Mouse (Mus musculus): Measurements from ENCODE around the gene Esr1. TPM values are rescaled to one million over a fixed set of nuclear protein-coding genes. Genes with fewer than 3 reads are reported as not detected.
"Not testable (repeated sequence)": the region's sequence is repeated elsewhere in the genome, so short reads cannot be mapped to it uniquely, and the experiment has no call there.

Esr1 gene
- 1 to 10 TPM in 1 of 2 experiments, under 1 TPM in 1; 0.76 to 1.4 TPM for total RNA-seq (2021)

- intact Hi-C loops (cut with DNase I): no loop called here
- peak in 1 of 2 experiments; percentile 6 for DNase-seq
Measured at GRCm38 (mm10) chr10:4611386-4612155, at the start of gene Esr1. TSS of gene Esr1 (plus strand) at chr10:4611593.

- DNase-seq: no peak
- intact Hi-C loops (cut with DNase I): no loop called here
Measured at GRCm38 (mm10) chr10:4565148-4565547, 46.2 kb upstream of the Esr1 start.

- intact Hi-C loops (cut with DNase I): no loop called here
- no peak for DNase-seq
Measured at GRCm38 (mm10) chr10:4570778-4571177, 40.6 kb upstream of the Esr1 start.

GRCm38 (mm10) chr10:4571304-4571703 is 40.1 kb upstream of the Esr1 start:
- intact Hi-C loops (cut with DNase I): no loop called here
- no peak for DNase-seq

- intact Hi-C loops (cut with DNase I): no loop called here
- DNase-seq: no peak
Measured at GRCm38 (mm10) chr10:4581905-4582304, 29.5 kb upstream of the Esr1 start.

- intact Hi-C loops (cut with DNase I): no loop called here
- DNase-seq: no peak
Measured at GRCm38 (mm10) chr10:4586691-4587090, 24.7 kb upstream of the Esr1 start.

DNA sequence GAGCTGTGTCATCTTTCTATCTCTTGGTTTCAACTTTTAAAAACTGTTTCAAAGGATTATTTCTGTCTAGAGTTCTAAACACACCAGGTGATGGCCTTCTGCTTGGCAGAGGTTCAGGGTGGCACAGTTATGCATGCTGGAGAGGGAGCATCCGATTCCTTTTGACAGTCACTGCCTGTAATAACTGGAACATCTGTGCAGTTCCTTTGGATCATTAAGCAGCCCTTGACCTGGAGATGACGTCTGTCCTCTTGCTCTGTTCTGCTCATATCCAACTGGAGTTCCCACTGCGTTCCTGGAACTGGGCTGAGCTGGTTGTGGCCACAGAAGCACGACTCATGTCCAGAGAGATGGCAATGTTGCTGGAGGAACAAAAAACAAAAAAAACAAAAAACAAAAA is 21.8 kb upstream of the Esr1 start:
- intact Hi-C loops (cut with DNase I): no loop called here
- no peak for DNase-seq

DNA sequence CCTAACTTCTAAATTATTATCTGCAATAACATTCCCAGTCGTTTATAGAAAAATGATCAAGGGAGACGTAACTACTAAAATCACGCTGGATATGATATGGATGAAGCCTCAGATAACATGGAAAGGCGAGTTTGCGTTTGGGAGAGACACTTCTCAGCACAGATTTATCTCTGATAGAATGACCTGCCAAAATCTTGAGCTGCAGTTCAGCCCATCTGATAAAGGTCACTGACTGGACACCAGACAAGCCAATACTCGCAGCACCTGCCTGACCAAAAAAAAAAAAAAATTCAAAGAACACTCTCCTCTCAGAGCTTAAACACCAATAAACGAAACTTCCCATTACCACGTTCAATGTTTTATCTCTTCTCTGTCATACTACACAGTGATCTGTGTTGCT is 20.4 kb upstream of the Esr1 start:
- intact Hi-C loops (cut with DNase I): loop anchor here (10.0 kb wide), 1 partner anchor 404 kb away; no protein-coding TSS in a partner anchor
- no peak for DNase-seq

GRCm38 (mm10) chr10:4593828-4594227 is 17.6 kb upstream of the Esr1 start:
- no peak for DNase-seq
- intact Hi-C loops (cut with DNase I): loop anchor here (10.0 kb wide), 1 partner anchor 401 kb away; no protein-coding TSS in a partner anchor

GRCm38 (mm10) chr10:4597211-4597610 is 14.2 kb upstream of the Esr1 start:
- intact Hi-C loops (cut with DNase I): loop anchor here (5.0 to 10.0 kb wide), 2 partner anchors 398 to 565 kb away; no protein-coding TSS in a partner anchor
- DNase-seq: no peak

DNA sequence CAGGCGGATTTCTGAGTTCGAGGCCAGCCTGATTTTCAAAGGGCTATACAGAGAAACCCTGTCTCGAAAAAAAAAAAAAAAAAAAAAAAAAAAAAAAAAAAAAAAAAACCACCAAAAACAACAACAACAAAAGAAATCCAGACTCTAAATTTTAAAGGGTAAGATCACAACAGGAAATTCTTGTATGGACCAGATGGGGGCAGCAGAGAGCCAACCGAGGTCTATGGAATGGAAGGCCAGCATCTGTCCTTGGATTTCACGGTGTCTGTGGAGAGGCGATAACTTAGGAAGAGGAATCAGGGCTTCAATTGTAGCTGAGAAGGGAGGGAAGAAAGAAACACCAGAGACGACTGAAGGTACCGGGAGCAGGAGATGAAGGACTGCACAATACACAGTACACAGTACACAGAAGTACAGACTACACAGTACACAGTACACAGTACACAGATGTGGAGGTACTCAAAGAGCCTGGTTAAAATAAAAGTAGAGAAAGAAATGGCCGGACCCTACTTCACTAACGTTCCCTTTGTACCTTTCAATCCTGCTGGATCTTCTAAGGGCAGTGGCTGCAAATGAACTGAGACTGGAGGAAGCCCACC is 13.1 kb upstream of the Esr1 start:
- peak; percentile 41 to 50 for DNase-seq
- intact Hi-C loops (cut with DNase I): loop anchor here (5.0 to 10.0 kb wide), 2 partner anchors 396 to 564 kb away; no protein-coding TSS in a partner anchor

GRCm38 (mm10) chr10:4598916-4599315 is 12.5 kb upstream of the Esr1 start:
- DNase-seq: no peak
- intact Hi-C loops (cut with DNase I): loop anchor here (5.0 to 10.0 kb wide), 2 partner anchors 396 to 563 kb away; no protein-coding TSS in a partner anchor

- intact Hi-C loops (cut with DNase I): loop anchor here (5.0 to 10.0 kb wide), 2 partner anchors 395 to 563 kb away; no protein-coding TSS in a partner anchor
- no peak for DNase-seq
Measured at GRCm38 (mm10) chr10:4599591-4599990, 11.8 kb upstream of the Esr1 start.

DNA sequence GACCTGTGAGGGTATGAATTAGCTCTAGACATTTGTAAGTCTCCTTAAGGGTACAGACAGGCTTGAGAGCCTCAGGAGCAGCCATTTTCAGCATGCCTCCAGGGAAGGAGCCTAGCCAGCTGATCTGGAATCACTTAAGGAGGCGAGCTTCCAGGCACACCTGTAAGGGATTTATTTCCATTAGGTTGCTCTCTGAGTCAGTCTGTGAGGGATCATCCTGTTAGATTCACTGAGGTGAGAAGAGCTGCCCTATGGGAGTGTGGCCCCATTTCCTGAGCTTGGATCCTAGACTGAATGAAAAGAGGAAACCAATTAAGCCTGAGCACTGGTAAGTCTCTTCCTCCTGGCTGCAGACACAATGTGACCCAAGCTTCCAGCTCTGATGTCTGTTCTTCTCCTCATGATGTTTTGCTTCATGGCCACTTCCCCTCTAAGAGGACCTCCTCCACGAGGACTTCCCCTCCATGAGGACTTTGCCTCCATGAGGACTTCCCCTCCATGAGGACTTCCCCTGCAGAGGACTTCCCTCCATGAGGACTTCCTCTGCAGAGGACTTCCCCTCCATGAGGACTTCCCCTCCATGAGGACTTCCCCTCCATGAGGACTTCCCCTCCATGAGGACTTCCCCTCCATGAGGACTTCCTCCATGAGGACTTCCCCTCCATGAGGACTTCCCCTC is 10.5 kb upstream of the Esr1 start:
- intact Hi-C loops (cut with DNase I): no loop called here
- no peak for DNase-seq

- DNase-seq; intact Hi-C loops (cut with DNase I): not testable (repeated sequence)
Measured at GRCm38 (mm10) chr10:4601612-4602011, 9.8 kb upstream of the Esr1 start.

DNA sequence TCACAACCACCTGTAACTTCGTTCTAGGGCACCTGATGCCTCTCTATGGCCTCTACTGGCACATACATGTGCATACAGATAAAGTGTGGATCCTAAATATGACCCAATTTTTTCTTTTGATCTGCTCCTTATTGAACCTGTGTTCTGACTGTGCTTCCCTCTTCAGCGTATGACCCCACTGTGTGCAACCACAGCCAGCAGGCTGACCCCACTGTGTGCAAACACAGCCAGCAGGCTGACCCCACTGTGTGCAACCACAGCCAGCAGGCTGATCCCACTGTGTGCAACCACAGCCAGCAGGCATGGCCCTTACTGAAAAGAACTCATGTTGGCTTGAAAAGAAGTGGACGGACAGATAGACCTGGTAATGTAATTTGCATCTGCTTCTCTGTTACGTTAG is 8.9 kb upstream of the Esr1 start:
- intact Hi-C loops (cut with DNase I): no loop called here
- DNase-seq: no peak

GRCm38 (mm10) chr10:4604527-4605209 is 6.7 kb upstream of the Esr1 start:
- intact Hi-C loops (cut with DNase I): no loop called here

DNA sequence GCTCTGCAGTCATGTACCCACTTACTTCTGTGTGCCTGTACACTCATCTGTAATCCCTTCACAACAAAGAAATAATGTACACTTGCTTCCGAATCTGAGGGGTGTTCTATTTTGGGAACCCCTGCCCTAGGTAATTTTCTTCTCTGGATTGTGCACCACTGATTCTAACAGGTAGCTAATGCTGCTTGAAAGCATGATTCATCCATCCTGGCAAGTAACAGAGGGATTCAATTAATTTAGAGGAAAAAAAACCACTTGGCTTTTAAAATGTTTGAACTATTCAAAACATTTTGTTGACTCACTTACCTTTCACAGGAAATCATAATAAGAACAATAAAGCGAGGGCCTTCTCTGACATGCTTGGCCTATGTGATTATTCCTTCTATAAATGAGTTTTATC is 1.2 kb upstream of the Esr1 start:
- DNase-seq: no peak
- intact Hi-C loops (cut with DNase I): no loop called here

More at GRCm38 (mm10) chr10:4604527-4605209, 6.7 kb upstream of the Esr1 start:
- no peak for DNase-seq

DNA sequence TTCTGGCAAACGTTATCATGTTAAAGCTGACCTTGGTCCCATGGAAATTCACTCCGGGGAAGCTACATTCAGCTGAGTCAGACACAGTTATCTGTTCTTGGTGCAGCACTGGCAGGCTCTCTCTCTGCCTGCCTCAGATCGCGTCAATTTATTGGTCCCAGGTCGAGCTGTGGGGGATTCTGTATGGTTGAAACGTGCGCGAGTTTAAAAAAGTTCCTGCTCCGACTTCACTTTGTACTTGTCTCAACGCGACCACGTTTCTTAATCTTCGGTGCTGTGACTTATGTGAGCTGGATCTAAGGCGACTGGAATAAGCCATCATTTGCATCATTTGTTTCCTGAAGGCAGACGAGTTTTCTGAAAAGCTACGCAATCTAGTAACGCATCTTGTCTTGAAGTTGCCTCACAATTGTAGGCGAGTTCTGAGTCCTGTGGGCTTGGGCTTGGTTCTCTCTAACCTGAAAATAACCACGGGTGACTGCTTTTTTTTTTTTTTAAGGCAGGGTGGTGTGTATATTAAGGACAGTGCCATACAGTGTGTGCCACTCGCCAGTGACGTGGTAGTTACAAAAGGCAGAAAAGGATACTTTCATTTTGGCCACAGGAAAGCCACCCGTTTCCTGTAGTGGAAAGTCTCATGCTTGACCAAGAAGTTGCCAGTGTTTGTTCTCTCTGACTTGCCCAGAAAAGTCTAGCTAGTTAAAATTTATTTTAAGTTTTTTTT is 1.1 kb downstream of the Esr1 start:
- intact Hi-C loops (cut with DNase I): no loop called here
- DNase-seq: peak; percentile 21 to 22

DNA sequence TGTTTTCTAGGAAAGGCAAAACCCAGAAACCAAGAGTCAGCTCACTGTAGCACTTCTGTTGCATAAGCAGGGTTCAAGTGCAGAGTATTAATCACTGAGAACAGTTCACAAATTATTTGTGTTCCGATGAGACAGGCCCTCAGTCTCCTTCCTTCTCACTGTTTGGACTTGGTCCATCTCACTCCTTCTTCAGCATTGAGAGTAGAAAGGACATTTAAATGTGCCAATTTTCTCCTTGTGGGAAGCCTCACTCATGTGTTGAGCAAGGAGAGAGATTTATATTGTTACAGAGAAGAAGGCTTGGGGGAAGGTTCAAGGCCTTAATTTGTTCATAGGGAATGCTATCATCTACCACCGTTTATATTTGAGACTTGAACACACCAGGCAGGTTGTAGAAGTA is 6.6 kb downstream of the Esr1 start:
- intact Hi-C loops (cut with DNase I): no loop called here
- no peak for DNase-seq
